Mouse (Mus musculus) stomach, embryonic 14.5 days (tissue): ENCODE data around the gene Aspg. TPM values are rescaled to one million over a fixed set of nuclear protein-coding genes. Genes with fewer than 3 reads are reported as not detected.

Experiments used
- ATAC-seq: fragments of 200-750 bp; cut with Nextera tagmentation; 2 replicates; pipeline ENCODE4 v1.8.0; 2017; ENCODE audit warnings: low read depth, moderate TSS enrichment; ENCODE audit not compliant: insufficient number of reproducible peaks, insufficient read depth, low FRiP score
- H3K27ac ChIP-seq: fragments of 300-500 bp; sonication (generic); 2 replicates; pipeline ENCODE4 v1.5.1; 2014; ENCODE audit warnings: mild to moderate bottlenecking, low read length, moderate library complexity, mixed read lengths
- H3K27me3 ChIP-seq: fragments of 300-500 bp; sonication (generic); 2 replicates; pipeline ENCODE4 v1.6.1; 2014; ENCODE audit warnings: low read length, control low read depth, mixed read lengths; ENCODE audit not compliant: control insufficient read depth, insufficient read depth
- H3K36me3 ChIP-seq: fragments of 300-500 bp; sonication (generic); 2 replicates; pipeline ENCODE4 v1.6.1; 2014; ENCODE audit warnings: mild to moderate bottlenecking, control low read depth, low read length, moderate library complexity, mixed read lengths; ENCODE audit not compliant: control insufficient read depth, insufficient read depth
- H3K4me1 ChIP-seq: fragments of 300-500 bp; sonication (generic); 2 replicates; pipeline ENCODE4 v1.6.1; 2014; ENCODE audit warnings: low read length, control low read depth, mixed read lengths; ENCODE audit not compliant: control insufficient read depth, insufficient read depth
- H3K4me2 ChIP-seq: fragments of 300-500 bp; sonication (generic); replicated peaks from 2 replicates; pipeline ENCODE4 v1.6.1; 2014; ENCODE audit warnings: low read depth, low read length, control low read depth
- H3K4me3 ChIP-seq: fragments of 300-500 bp; sonication (generic); 2 replicates; pipeline ENCODE4 v1.5.1; 2014; ENCODE audit warnings: low read depth, low read length, control low read depth
- H3K9ac ChIP-seq: fragments of 300-500 bp; sonication (generic); replicated peaks from 2 replicates; pipeline ENCODE4 v1.6.1; 2014; ENCODE audit warnings: low read depth, mild to moderate bottlenecking, control low read depth, low read length, moderate library complexity, mixed read lengths
- H3K9me3 ChIP-seq: fragments of 300-500 bp; sonication (generic); 2 replicates; pipeline ENCODE4 v1.6.1; 2016; ENCODE audit warnings: low read depth, low read length, control low read depth; ENCODE audit not compliant: control insufficient read depth
- WGBS: fragments of 180-500 bp; shearing (Covaris S2); extraction: QIAGEN DNeasy Blood & Tissue Kit; methylation state at CpG from one replicate; pipeline ENCODE4 v1.1.7; 2014; 5-methylcytosine and 5-hydroxymethylcytosine counted together
- polyA plus RNA-seq: library from polyadenylated mRNA; unstranded; fragments of >200 nt; fragmentation: Nextera tagmentation; extraction: Ambion mirVana; gene quantifications from 2 replicates; pipeline ENCODE4 v1.2.1, GENCODE M21; 2014

The Aspg gene
- polyA plus RNA-seq, 1 experiment from 2014 or later = 1.7 TPM

DNA sequence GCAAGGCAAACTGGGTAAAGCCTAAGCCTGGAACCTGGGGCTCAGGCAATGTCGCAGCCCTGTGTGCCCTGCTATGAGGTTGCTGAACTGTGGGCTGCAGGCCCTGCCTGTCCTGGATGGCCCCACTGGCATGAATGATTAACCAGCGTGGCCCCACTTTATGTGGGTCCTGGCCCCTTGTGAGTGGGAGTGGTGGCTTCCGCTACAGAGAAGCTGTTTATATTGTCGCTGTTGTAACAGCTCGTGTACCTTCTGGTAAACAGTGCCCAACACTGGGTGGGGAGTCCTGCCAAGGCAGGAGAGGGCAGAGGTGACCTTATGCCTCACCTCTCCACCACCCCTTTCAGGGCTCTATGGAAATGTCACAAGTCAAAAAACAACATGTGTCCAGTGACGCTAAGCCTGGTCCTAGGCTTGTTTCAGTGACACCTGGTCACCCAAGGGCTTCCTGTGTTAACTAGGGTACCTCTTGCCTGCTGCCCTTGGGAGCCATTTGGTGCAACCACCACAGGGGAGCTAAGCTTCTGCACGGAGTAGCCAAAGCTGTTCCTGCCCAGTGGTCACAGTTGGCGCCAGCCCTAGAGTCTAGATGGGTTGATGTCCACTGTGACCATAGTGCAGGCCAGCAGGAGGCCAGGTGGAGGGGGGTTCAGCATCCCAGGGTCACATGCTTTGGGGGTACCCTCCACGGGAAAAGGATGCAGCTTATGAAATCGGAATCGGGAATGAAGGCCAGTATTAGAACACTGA, 2.4 kb downstream of the Aspg start:
- no peaks in the 10 kb centered on the region for H3K36me3 ChIP-seq
- H3K4me2 ChIP-seq = no peak overlapping the region
- H3K27me3 ChIP-seq = no peaks in the 10 kb centered on the region
- peaks cover 4% of the 10 kb centered on the region; the same call in 1 of the 2 replicates for H3K4me1 ChIP-seq
- WGBS = 72% methylated on average over 11 of the region's 11 CpGs
- no peak overlapping the region for H3K27ac ChIP-seq
- no peak overlapping the region for H3K9ac ChIP-seq
- ATAC-seq = no peak
- H3K9me3 ChIP-seq = no peaks in the 10 kb centered on the region
- H3K4me3 ChIP-seq = no peak overlapping the region

DNA sequence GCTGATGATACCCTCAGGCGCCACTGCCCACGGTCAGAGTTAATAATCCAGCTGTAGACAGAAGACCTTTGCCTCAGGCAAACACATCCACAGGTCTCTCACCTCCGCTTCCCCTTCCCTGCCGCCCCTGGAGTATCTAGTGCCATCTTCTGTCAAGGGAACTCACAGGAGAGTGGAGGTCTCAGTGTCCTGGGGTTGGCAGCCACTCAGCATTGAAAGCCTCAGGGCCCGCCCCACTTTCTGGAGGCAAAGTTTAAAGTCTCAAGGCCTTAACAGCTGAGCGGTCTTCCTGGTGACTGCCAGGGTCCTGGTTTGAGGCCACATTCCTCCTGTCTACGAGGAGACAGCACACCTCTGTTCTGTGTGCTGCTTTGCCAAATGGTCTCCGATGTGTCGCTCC, 3.2 kb downstream of the Aspg start:
- Histone ChIP-seq H3K4me2 (no peak overlapping the region), H3K9me3 (no peaks in the 10 kb centered on the region)
- 75% methylated on average over 9 of the region's 9 CpGs for WGBS

DNA sequence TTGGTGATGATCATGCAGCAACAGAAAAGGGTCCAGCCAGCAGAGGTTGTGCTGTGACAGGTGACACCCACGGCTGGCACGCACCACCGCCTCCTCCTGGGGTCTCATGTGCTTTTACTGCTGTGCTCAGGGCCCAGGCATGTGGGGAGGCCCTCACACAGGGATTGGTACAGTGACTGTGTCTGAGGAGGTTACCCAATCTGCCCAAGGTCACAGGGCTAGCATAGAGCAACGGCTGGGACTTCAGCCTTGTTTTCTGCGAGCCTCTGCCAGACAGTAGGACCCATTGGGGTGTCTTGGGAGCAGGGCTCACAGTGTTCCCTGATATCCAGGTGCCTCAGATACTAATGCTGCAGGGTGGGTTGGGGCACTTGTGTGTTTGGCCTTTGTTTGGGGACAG, 4.8 kb downstream of the Aspg start:
- H3K27me3 ChIP-seq = no peaks in the 10 kb centered on the region
- H3K4me2 ChIP-seq = no peak overlapping the region
- H3K4me1 ChIP-seq = peaks cover 4% of the 10 kb centered on the region; the same call in 1 of the 2 replicates
- WGBS = 88% methylated on average over 5 of the region's 5 CpGs
- no peaks in the 10 kb centered on the region for H3K36me3 ChIP-seq
- H3K4me3 ChIP-seq = no peak overlapping the region
- H3K27ac ChIP-seq = no peak overlapping the region
- ATAC-seq = no peak
- no peak overlapping the region for H3K9ac ChIP-seq
- H3K9me3 ChIP-seq = no peaks in the 10 kb centered on the region

More for the DNA sequence above, 3.2 kb downstream of the Aspg start:
- no peaks in the 10 kb centered on the region for H3K36me3 ChIP-seq
- no peak overlapping the region for H3K27ac ChIP-seq
- H3K27me3 ChIP-seq = no peaks in the 10 kb centered on the region
- no peak for ATAC-seq
- H3K4me1 ChIP-seq = peaks cover 4% of the 10 kb centered on the region; the same call in 1 of the 2 replicates
- H3K4me3 ChIP-seq = no peak overlapping the region
- no peak overlapping the region for H3K9ac ChIP-seq

DNA sequence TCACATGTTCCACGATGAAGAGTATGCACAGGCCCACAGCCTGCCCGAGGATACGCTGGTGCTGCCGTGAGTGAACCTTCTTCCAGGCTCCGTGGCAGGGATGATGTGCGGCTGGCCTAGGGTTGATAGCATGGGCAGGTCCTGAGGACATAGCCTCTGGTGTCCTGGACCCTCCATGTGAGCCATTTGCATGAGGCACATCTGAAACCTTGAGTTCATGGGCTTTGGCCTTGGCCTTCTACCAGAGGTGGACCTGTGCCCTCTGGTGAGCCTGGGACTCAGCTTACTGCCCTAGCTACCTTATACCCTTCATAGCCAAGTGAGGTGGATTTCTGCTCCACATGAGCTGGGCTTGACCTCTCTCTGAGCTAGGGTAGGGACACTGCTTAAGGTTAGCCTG, 5.8 kb downstream of the Aspg start:
- Histone ChIP-seq H3K4me1 (0 out of 2 replicates have a peak, but pooled peaks cover 2% of the 10 kb centered on the region), H3K27me3 (no peaks in the 10 kb centered on the region), H3K9me3 (no peaks in the 10 kb centered on the region), H3K4me2 (no peak overlapping the region), H3K36me3 (no peaks in the 10 kb centered on the region), H3K27ac (no peak overlapping the region), H3K9ac (no peak overlapping the region), H3K4me3 (no peak overlapping the region)
- WGBS = 90% methylated on average over 6 of the region's 6 CpGs
- no peak for ATAC-seq

DNA sequence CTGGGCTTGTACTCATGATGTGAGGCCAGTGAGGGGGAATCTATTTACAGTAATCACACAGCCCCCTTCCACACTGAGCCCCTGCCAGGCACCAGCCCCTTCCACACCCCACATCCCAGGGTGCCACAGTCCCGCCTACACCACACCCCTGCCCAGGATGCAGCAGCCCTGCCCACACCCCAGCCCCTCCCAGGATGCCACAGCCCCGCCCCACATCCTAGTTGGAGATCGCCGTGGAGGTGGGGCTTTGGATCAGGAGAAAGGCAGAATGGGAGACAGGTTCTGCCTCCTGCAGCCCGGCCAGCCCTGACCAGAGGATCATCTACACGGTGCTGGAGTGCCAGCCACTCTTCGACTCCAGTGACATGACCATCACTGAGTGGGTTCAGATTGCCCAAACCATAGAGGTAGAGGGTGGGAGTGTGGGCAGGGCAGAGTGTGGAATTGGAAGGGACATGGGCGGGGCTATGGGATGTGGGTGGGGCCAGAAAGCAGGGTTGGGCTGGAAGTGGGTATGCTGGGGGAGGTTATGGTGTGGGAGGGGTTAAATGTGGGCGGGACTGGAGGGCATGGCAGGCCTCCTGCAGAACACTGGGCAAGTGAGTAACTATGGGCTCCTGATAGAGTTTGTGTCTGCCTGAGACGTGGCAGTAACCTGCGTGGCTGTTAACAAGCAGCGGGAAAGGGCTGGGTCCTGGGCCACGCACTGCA, 6.4 kb downstream of the Aspg start:
- ATAC-seq = peak; percentile 62
- 17% methylated on average over 13 of the region's 13 CpGs for WGBS

DNA sequence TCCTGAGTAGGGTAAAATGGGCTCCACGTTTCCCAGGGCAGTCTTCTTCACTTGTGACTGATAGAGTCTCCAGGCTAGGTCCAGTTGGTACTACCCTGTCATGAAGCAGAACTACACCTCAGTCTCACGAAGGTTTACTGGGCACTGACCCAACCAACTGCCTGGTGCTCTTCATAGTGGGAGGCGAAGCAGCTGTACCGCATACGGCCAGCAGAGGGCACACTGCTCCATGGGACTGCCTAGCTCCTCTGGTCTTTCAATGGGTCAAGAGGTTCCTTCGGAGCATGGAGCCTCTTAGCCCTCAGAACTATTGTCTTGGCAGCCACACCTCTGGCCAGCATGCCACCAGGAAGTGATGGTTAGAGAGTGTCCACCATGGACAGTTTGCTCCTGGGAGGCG, 7.2 kb downstream of the Aspg start:
- H3K4me3 ChIP-seq = no peak overlapping the region
- ATAC-seq = no peak
- H3K36me3 ChIP-seq = no peaks in the 10 kb centered on the region
- H3K9ac ChIP-seq = no peak overlapping the region
- H3K9me3 ChIP-seq = no peaks in the 10 kb centered on the region
- H3K27me3 ChIP-seq = no peaks in the 10 kb centered on the region
- H3K4me1 ChIP-seq = 0 out of 2 replicates have a peak, but pooled peaks cover 2% of the 10 kb centered on the region
- H3K27ac ChIP-seq = no peak overlapping the region
- 11% methylated on average over 7 of the region's 7 CpGs for WGBS
- H3K4me2 ChIP-seq = no peak overlapping the region

More for the DNA sequence above, 6.4 kb downstream of the Aspg start:
- H3K36me3 ChIP-seq = no peaks in the 10 kb centered on the region
- H3K9me3 ChIP-seq = no peaks in the 10 kb centered on the region
- H3K9ac ChIP-seq = no peak overlapping the region
- no peak overlapping the region for H3K27ac ChIP-seq
- 0 out of 2 replicates have a peak, but pooled peaks cover 2% of the 10 kb centered on the region for H3K4me1 ChIP-seq
- H3K27me3 ChIP-seq = no peaks in the 10 kb centered on the region
- no peak overlapping the region for H3K4me2 ChIP-seq
- no peak overlapping the region for H3K4me3 ChIP-seq

DNA sequence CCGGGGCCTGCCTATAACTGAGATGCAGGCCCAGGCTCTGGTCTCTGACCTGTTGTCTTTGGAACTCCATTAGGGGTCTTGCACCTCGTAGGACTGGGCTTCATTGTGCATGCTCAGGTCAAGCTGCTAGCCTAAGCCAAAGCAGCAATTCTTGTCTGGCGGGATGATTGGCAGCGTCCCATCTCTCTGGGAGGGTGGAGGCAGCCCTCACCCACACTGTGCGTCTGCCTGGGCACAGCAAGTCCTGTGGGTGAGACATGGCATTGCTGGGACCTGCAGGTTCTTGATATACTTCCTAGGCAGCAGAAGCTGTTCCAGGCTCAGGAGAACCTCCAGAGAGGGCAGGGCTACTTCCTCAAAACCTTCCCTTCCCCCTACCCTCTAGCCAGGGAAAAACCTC, 10.5 kb downstream of the Aspg start:
- ATAC-seq = no peak
- Histone ChIP-seq H3K4me2 (no peak overlapping the region), H3K4me3 (no peak overlapping the region), H3K4me1 (0 out of 2 replicates have a peak, but pooled peaks cover 2% of the 10 kb centered on the region), H3K9ac (no peak overlapping the region), H3K36me3 (no peaks in the 10 kb centered on the region), H3K9me3 (no peaks in the 10 kb centered on the region), H3K27ac (no peak overlapping the region), H3K27me3 (no peaks in the 10 kb centered on the region)
- WGBS = 78% methylated on average over 5 of the region's 5 CpGs

DNA sequence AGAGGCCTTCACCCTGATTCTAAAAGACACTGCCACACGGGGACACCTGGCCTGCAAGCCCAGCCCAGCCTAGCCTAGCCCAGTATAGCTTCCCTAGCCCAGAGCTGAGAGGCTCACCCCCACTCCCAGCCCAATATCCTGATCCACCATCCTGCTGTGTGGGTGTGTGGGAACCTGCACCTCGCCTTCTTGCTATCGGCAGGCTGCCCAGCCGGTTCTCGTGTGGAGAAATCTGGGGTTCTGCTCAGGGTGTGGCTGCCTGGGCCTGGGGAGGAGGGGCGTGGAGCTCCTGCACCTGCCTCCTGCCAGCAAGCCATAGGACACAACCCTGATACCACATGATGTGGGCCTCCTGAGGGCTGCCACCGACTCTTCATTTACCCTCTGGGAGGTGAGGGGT, 11.2 kb downstream of the Aspg start:
- Histone ChIP-seq H3K36me3 (no peaks in the 10 kb centered on the region), H3K27me3 (no peaks in the 10 kb centered on the region), H3K4me3 (no peak overlapping the region), H3K27ac (no peak overlapping the region), H3K9ac (no peak overlapping the region), H3K9me3 (no peaks in the 10 kb centered on the region), H3K4me2 (no peak overlapping the region), H3K4me1 (0 out of 2 replicates have a peak, but pooled peaks cover 2% of the 10 kb centered on the region)
- 64% methylated on average over 7 of the region's 7 CpGs for WGBS
- peak; percentile 54 for ATAC-seq
